Mouse (Mus musculus) cerebellum, adult 2 months (tissue): ENCODE measurements around the gene Mybpc1.

Source experiments
- CTCF ChIP-seq: fragments of 200-500 bp; IDR thresholded peaks from 2 replicates; pipeline ENCODE4 v1.5.1; 2011; ENCODE audit warnings: low read depth, mild to moderate bottlenecking, control low read depth, low read length, moderate library complexity, borderline replicate concordance; ENCODE audit not compliant: insufficient read depth
- POLR2A ChIP-seq: fragments of 200-500 bp; IDR thresholded peaks from 2 replicates; pipeline ENCODE4 v1.6.1; 2011; ENCODE audit warnings: low read length, control low read depth, borderline replicate concordance; ENCODE audit not compliant: insufficient read depth

- TF ChIP-seq POLR2A (no peak), CTCF (no peak)
Measured at GRCm38 (mm10) chr10:88645448-88645847, 40.5 kb upstream of the Mybpc1 start.
